Mouse (Mus musculus) cerebellum, postnatal 36 days (tissue): ENCODE measurements around the gene Trp53i11.

Experiments
- DNase-seq, 2 experiments: peaks; one replicate each; pipeline ENCODE4 v3.0.0; 2021 to 2022; ENCODE audit warnings: mixed read lengths in 2 of 2

Gene Trp53i11

DNA sequence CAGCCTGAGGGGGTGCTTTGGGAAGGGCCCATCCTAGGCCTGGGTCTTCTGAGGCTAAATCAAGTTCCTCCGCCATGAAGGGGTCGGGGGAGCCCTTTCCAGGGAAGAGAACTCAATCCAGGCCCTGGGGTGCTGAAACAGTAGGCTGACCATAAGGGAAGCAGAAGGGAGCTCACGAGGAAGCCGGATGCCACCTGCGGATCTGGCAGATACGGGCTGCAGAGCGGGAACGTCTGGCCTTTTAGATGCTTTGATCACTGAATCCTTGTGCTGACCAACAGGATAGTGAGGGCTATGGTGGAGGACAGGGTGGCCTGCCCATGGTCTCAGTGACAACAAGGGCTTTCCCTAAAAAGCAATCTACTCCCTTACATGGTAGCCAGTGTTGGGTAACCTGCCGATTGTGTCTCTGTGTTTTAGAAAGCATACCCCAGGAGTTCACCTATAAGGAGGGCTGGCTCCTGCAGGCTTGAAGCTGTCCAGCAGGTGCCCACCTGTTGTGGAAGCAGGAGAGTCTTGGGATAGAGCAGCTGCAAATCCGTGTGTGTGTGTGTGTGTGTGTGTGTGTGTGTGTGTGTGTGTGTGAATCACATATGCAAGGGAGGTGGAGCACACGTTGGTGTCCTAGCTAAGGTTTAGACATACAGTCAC, 56.2 kb downstream of the Trp53i11 start:
- peak; percentile 70 to 71 for DNase-seq

- DNase-seq, result peak; percentile 54 to 58
Measured at GRCm38 (mm10) chr2:93244090-93244443, 56.7 kb downstream of the Trp53i11 start.

DNA sequence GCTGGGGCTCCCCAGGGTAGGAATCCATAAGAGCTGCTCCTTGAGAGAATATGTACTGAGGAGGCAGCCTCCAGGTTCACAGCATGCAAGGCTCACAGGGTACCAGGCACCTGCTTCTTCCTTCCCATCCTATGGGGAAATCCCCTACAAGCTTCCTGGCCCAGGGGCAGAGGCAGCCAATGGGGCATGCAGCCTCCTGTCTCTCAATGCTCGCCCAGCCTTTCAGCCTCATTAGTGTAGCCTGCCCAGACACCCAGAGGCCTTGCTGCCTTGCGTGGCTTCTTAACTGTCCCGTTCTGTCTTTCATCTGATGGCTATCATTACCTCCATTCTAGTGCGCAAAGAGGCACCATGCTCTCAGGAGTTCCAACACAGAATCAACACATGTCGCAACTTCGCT, 61.7 kb downstream of the Trp53i11 start:
- no peak for DNase-seq

GRCm38 (mm10) chr2:93250611-93251010, 63.3 kb downstream of the Trp53i11 start:
- DNase-seq, result no peak
